Mouse (Mus musculus) liver, adult 2 months (tissue): Measurements from ENCODE around the gene Bcl10.

ENCODE experiments used
- CTCF ChIP-seq: fragments of 200-500 bp; IDR thresholded peaks from 2 replicates; pipeline ENCODE4 v1.5.1; 2011; ENCODE audit warnings: low read depth, low read length, control low read depth
- POLR2A ChIP-seq: fragments of 200-500 bp; IDR thresholded peaks from 2 replicates; pipeline ENCODE4 v1.6.1; 2011; ENCODE audit warnings: low read length, control low read depth; ENCODE audit not compliant: insufficient read depth; ENCODE audit errors: extremely low read depth

DNA sequence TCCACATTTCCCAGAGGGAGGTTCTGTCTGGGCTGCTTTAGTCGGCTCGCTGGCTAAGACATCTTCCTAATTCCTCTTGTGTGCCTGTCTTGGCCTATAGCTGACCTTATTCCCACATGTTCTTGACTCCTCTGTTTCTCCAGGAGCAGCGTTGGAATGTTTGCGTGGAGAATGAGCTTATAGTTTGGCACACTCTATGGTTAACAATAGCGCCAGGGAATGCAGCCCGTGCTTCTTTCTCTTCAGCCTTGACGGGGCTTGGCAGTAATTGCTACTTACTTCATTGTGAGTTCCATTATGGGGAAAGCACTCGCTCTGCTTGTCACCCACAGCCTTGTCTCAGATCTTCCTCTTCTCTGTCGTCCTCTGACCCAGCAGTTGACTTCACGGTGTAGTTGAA, 48.9 kb downstream of the Bcl10 start:
- TF ChIP-seq CTCF (no peak), POLR2A (no peak)
